Mouse (Mus musculus): ENCODE measurements at regions not wholly inside any gene's neighbourhood (a gene's known extent, or its start where the extent isn't known, plus 50 kb on each side); places are given as distances from the start of the nearest gene placed in this dataset.
"Not testable (repeated sequence)": the region's sequence is repeated elsewhere in the genome, so short reads cannot be mapped to it uniquely, and the experiment has no call there.

DNA sequence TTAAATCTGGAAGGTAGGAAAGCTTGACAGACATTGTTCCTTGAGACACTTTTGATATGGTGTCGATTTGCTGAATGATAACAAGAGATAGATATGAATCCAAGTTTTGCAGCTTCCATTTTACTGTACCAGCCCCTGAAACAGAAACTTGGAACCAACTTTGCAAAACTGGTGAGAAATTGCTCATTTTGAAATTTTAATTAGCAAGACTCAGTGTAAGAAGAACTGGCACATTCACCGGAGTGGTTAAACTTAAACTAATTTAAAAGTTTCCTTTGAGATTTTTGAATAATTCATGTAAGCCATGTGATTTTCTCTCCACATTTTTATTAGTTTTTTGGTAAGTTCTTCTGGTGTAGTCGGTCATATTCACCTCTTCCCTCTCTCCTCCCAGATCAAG is 85.3 kb downstream of the Slitrk1 start:
- Histone ChIP-seq H3K4me1 (no peaks in the 10 kb centered on the region), H3K4me3 (no peak overlapping the region), H3K27ac (replicated peaks) (no peak overlapping the region), H3K9ac (no peak overlapping the region), H3K4me2 (no peak overlapping the region), H3K9me3 (no peaks in the 10 kb centered on the region), H3K36me3 (no peaks in the 10 kb centered on the region), H3K27me3 (replicated peaks) (no peaks in the 10 kb centered on the region)
- ATAC-seq (ENCODE audit: extremely low read depth, insufficient number of reproducible peaks, low FRiP score, low TSS enrichment), result no peak
- WGBS, result 76% methylated on average over 3 of the region's 3 CpGs

DNA sequence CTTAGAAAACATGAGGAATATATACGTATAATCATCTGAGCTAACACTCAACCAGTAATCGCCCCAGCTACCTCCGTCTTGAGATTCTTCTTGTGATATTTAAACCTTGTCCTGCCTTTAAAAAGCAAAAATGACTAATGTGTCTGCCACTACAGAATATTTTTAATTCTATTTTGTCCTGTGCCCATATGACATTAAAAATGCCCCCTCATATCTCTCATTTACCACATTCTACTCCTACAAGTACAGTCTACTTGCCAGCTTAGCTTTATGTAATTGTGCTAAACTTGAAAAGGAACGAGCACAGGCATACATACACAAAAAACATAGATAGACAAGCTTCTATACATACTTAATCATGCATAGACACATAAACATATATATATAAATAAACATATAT is 92.4 kb downstream of the Slitrk1 start:
- H3K27ac ChIP-seq (replicated peaks), result no peak overlapping the region
- H3K9me3 ChIP-seq, result no peaks in the 10 kb centered on the region
- no peaks in the 10 kb centered on the region for H3K4me1 ChIP-seq
- no peak overlapping the region for H3K4me3 ChIP-seq
- 85% methylated on average over 4 of the region's 4 CpGs for WGBS
- H3K36me3 ChIP-seq, result no peaks in the 10 kb centered on the region
- no peaks in the 10 kb centered on the region for H3K27me3 ChIP-seq (replicated peaks)
- ATAC-seq (ENCODE audit: extremely low read depth, insufficient number of reproducible peaks, low FRiP score, low TSS enrichment), result no peak
- H3K9ac ChIP-seq, result no peak overlapping the region
- H3K4me2 ChIP-seq, result no peak overlapping the region

- no peak overlapping the region for H3K27ac ChIP-seq (replicated peaks)
- no peaks in the 10 kb centered on the region for H3K27me3 ChIP-seq (replicated peaks)
- H3K9ac ChIP-seq, result no peak overlapping the region
- H3K4me1 ChIP-seq, result no peaks in the 10 kb centered on the region
- H3K9me3 ChIP-seq, result no peaks in the 10 kb centered on the region
- ATAC-seq (ENCODE audit: extremely low read depth, insufficient number of reproducible peaks, low FRiP score, low TSS enrichment), result no peak
- H3K4me2 ChIP-seq, result no peak overlapping the region
- WGBS, result 48% methylated on average over 1 of the region's 1 CpGs
- H3K36me3 ChIP-seq, result no peaks in the 10 kb centered on the region
- H3K4me3 ChIP-seq, result no peak overlapping the region
These were observed 94.6 kb downstream of the Slitrk1 start for GRCm38 (mm10) chr14:108819370-108819769.

DNA sequence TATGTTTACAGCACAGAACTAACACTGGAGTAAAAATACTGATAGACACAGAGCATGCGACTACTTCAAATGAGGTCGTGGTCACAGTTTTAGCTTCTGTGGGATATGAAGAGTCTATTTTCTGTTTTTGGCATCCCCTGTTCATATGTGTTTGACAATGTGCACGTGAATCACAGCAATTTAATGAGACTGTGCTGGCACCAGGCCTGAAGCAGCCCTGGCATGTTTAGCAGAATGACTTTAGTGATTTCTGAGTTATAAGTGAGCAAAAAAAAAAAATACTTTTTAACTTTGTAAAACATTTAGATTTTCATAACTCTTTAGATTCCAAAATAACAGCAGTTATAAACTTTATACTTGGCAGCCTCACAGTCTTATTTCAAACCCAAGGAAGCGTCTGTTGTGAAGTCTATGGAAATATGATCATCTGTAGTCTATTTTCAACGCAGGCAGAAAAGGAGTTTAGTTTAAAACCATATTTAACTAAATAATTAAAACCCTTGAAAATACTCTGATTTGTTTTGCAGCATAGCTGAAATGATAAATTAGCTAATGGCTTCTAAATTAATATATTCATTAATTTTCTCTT is 108.5 kb downstream of the Slitrk1 start:
- Histone ChIP-seq H3K9me3 (no peaks in the 10 kb centered on the region), H3K4me3 (no peak overlapping the region), H3K9ac (no peak overlapping the region), H3K4me2 (no peak overlapping the region), H3K27ac (replicated peaks) (no peak overlapping the region), H3K36me3 (no peaks in the 10 kb centered on the region), H3K4me1 (no peaks in the 10 kb centered on the region), H3K27me3 (replicated peaks) (no peaks in the 10 kb centered on the region)
- WGBS, result 72% methylated on average over 5 of the region's 5 CpGs
- no peak for ATAC-seq (ENCODE audit: extremely low read depth, insufficient number of reproducible peaks, low FRiP score, low TSS enrichment)

GRCm38 (mm10) chr14:108798884-108799283 is 115.1 kb downstream of the Slitrk1 start:
- Histone ChIP-seq H3K36me3 (no peaks in the 10 kb centered on the region), H3K4me1 (no peaks in the 10 kb centered on the region), H3K27ac (replicated peaks) (no peak overlapping the region), H3K4me3 (no peak overlapping the region), H3K4me2 (no peak overlapping the region), H3K9ac (no peak overlapping the region), H3K27me3 (replicated peaks) (no peaks in the 10 kb centered on the region), H3K9me3 (no peaks in the 10 kb centered on the region)
- ATAC-seq (ENCODE audit: extremely low read depth, insufficient number of reproducible peaks, low FRiP score, low TSS enrichment), result no peak
- WGBS, result 69% methylated on average over 3 of the region's 3 CpGs

DNA sequence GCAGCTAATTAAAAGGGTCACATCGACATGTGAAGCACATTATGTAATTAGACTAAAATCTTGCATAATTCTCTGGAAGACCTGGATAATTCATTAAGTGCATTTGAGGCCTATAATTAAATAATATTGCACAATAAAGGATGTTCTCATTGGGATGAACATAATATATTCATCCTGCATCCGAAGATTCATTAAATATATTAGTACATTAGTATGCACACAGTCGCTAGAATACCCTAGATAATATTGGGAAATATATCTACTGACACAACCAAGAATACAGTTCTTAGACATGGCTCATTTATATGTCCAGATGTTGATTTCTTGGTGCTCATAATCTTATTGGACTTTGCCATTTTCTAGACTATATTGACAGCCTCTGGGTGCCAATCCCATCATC is 121.5 kb downstream of the Slitrk1 start:
- Histone ChIP-seq H3K4me1 (peaks cover 6% of the 10 kb centered on the region), H3K9ac (no peak overlapping the region), H3K9me3 (no peaks in the 10 kb centered on the region), H3K4me2 (no peak overlapping the region), H3K27me3 (replicated peaks) (no peaks in the 10 kb centered on the region), H3K27ac (replicated peaks) (no peak overlapping the region), H3K4me3 (no peak overlapping the region), H3K36me3 (no peaks in the 10 kb centered on the region)
- ATAC-seq (ENCODE audit: extremely low read depth, insufficient number of reproducible peaks, low FRiP score, low TSS enrichment), result no peak
- 72% methylated on average over 3 of the region's 3 CpGs for WGBS

DNA sequence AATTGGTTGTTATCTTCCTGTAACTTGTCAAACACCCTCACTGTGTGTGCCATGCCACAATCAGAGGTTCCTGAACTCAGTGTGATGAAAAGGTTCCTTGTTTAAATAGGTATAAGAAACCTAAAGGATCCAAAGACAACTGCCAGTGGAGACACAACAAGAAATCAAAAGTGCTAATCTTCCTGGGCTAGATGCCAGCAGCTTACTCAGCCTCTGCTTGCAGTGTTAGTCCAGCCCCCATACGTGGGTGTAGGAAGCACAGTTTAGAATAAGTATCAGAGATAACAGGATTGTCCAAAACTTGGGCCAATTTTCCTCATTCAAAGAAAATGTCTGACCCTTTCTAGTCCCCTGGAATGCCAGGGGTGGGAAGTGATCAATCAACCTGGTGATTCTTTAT is 122.7 kb downstream of the Slitrk1 start:
- no peak overlapping the region for H3K4me2 ChIP-seq
- no peak overlapping the region for H3K9ac ChIP-seq
- 11% methylated on average over 1 of the region's 1 CpGs for WGBS
- H3K4me3 ChIP-seq, result no peak overlapping the region
- no peak overlapping the region for H3K27ac ChIP-seq (replicated peaks)
- no peak for ATAC-seq (ENCODE audit: extremely low read depth, insufficient number of reproducible peaks, low FRiP score, low TSS enrichment)
- no peaks in the 10 kb centered on the region for H3K27me3 ChIP-seq (replicated peaks)
- H3K4me1 ChIP-seq, result peaks cover 6% of the 10 kb centered on the region
- no peaks in the 10 kb centered on the region for H3K9me3 ChIP-seq
- no peaks in the 10 kb centered on the region for H3K36me3 ChIP-seq

DNA sequence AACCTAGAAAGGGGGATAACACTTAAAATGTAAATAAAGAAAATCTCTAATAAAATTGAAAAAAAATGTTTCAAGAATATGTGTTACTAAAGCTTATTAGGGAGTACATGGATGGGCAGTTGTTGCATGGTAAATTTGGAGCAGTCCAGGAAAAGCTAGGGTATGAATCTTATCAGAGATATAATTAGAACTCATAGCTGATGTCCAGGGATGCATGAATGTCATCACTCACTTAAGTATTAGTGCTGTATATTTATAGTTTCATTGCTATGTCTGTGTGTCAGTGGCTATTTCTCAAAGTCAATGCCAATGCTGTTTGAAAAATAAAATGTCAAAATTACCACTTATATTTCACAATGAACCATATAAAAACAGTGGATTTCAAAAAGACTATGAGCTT is 165.2 kb downstream of the Slitrk1 start:
- H3K4me1 ChIP-seq, result no peaks in the 10 kb centered on the region
- no peak overlapping the region for H3K9ac ChIP-seq
- no peaks in the 10 kb centered on the region for H3K9me3 ChIP-seq
- H3K27me3 ChIP-seq (replicated peaks), result no peaks in the 10 kb centered on the region
- no peak overlapping the region for H3K4me3 ChIP-seq
- no peaks in the 10 kb centered on the region for H3K36me3 ChIP-seq
- H3K27ac ChIP-seq (replicated peaks), result no peak overlapping the region; the same call in 1 of the 2 replicates
- no peak overlapping the region for H3K4me2 ChIP-seq
- no peak for ATAC-seq (ENCODE audit: extremely low read depth, insufficient number of reproducible peaks, low FRiP score, low TSS enrichment)

GRCm38 (mm10) chr14:108711811-108712210 is 202.1 kb downstream of the Slitrk1 start:
- no peak for ATAC-seq (ENCODE audit: extremely low read depth, insufficient number of reproducible peaks, low FRiP score, low TSS enrichment)

GRCm38 (mm10) chr14:108709101-108709631 is 204.8 kb downstream of the Slitrk1 start:
- no peak overlapping the region for H3K4me3 ChIP-seq
- ATAC-seq (ENCODE audit: extremely low read depth, insufficient number of reproducible peaks, low FRiP score, low TSS enrichment), result no peak
- H3K4me2 ChIP-seq, result no peak overlapping the region
- H3K27ac ChIP-seq (replicated peaks), result no peak overlapping the region
- no peaks in the 10 kb centered on the region for H3K4me1 ChIP-seq
- no peaks in the 10 kb centered on the region for H3K9me3 ChIP-seq
- no peaks in the 10 kb centered on the region for H3K36me3 ChIP-seq
- H3K9ac ChIP-seq, result no peak overlapping the region
- H3K27me3 ChIP-seq (replicated peaks), result no peaks in the 10 kb centered on the region

More at GRCm38 (mm10) chr14:108711811-108712210, 202.1 kb downstream of the Slitrk1 start:
- H3K9me3 ChIP-seq, result no peaks in the 10 kb centered on the region
- no peaks in the 10 kb centered on the region for H3K4me1 ChIP-seq
- H3K9ac ChIP-seq, result no peak overlapping the region
- WGBS, result 66% methylated on average over 6 of the region's 6 CpGs
- H3K4me3 ChIP-seq, result no peak overlapping the region
- H3K27ac ChIP-seq (replicated peaks), result no peak overlapping the region
- no peaks in the 10 kb centered on the region for H3K27me3 ChIP-seq (replicated peaks)
- H3K36me3 ChIP-seq, result no peaks in the 10 kb centered on the region
- H3K4me2 ChIP-seq, result no peak overlapping the region

DNA sequence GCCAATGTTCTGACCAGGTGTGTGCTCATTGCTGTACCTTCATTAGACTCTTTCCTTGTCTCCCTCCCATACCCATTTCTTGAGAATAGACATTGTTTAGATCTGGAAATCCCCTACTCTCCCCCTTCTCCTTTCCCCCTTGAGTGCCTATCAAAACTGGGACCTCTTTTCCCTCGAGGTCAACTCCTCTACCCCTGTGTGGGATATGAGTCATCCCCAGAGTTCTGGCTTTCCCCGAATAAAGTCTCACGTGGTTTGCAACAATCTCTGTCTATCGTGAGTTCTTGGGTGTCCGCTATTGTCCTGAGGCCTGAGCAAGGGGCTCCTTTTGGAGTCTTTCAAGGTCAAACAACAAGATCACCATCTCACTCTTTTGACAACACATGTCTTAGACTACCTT is 209.3 kb downstream of the Slitrk1 start:
- ATAC-seq (ENCODE audit: extremely low read depth, insufficient number of reproducible peaks, low FRiP score, low TSS enrichment); H3K4me3 ChIP-seq; H3K9ac ChIP-seq; H3K4me2 ChIP-seq; H3K27ac ChIP-seq (replicated peaks); H3K27me3 ChIP-seq (replicated peaks); H3K4me1 ChIP-seq; H3K36me3 ChIP-seq; H3K9me3 ChIP-seq: not testable (repeated sequence)
- 79% methylated on average over 5 of the region's 5 CpGs for WGBS

- no peaks in the 10 kb centered on the region for H3K36me3 ChIP-seq
- no peak overlapping the region for H3K4me3 ChIP-seq
- no peak for ATAC-seq (ENCODE audit: extremely low read depth, insufficient number of reproducible peaks, low FRiP score, low TSS enrichment)
- H3K4me2 ChIP-seq, result 0 out of 2 replicates have a peak overlapping the region, but pooled peaks have one; percentile 13
- 68% methylated on average over 6 of the region's 6 CpGs for WGBS
- H3K27ac ChIP-seq (replicated peaks), result no peak overlapping the region
- H3K9me3 ChIP-seq, result no peaks in the 10 kb centered on the region; the same call in 1 of the 2 replicates
- no peaks in the 10 kb centered on the region for H3K27me3 ChIP-seq (replicated peaks)
- no peak overlapping the region for H3K9ac ChIP-seq
- H3K4me1 ChIP-seq, result no peaks in the 10 kb centered on the region
These were observed 249.1 kb downstream of the Slitrk1 start for GRCm38 (mm10) chr14:108664864-108665263.

All from heart, embryonic 13.5 days (tissue).